Mouse (Mus musculus): Measurements from ENCODE around the gene Nlrp4c.

GRCm38 (mm10) chr7:6143991-6144531 is 99.1 kb downstream of the Nlrp4c start:
- TF ChIP-seq GATA1 (IDR thresholded peaks at IDR 0.05; ENCODE audit: borderline replicate concordance, low read length) = no peak
- no peak for TF ChIP-seq FLI1 (IDR thresholded peaks at IDR 0.05; ENCODE audit: low read length)

All from megakaryocyte, embryonic 14.5 days (primary cell).